Mouse (Mus musculus) kidney, adult 2 months (tissue): ENCODE results near the gene Ccdc148. TPM values are rescaled to one million over a fixed set of nuclear protein-coding genes. Genes with fewer than 3 reads are reported as not detected.

ENCODE experiments used
- DNase-seq: peaks from one replicate; pipeline ENCODE4 v3.0.0; 2021
- H3K27ac ChIP-seq: fragments of 200-500 bp; 2 replicates; pipeline ENCODE4 v1.5.1; 2012; ENCODE audit warnings: low read depth, low read length, control low read depth, inconsistent platforms; ENCODE audit not compliant: insufficient read depth
- H3K27me3 ChIP-seq: fragments of 200-500 bp; replicated peaks from 2 replicates; pipeline ENCODE4 v1.6.1; 2012; ENCODE audit warnings: mild to moderate bottlenecking, moderate library complexity, low read length, inconsistent platforms; ENCODE audit not compliant: control insufficient read depth, insufficient read depth
- H3K36me3 ChIP-seq: fragments of 200-500 bp; 2 replicates; pipeline ENCODE4 v1.6.1; 2012; ENCODE audit warnings: mild to moderate bottlenecking, moderate library complexity, low read length, inconsistent platforms; ENCODE audit not compliant: control insufficient read depth, insufficient read depth
- H3K4me1 ChIP-seq: fragments of 200-500 bp; 2 replicates; pipeline ENCODE4 v1.6.1; 2011; ENCODE audit warnings: low read length; ENCODE audit not compliant: control insufficient read depth, insufficient read depth
- H3K4me3 ChIP-seq: fragments of 200-500 bp; 2 replicates; pipeline ENCODE4 v1.5.1; 2011; ENCODE audit warnings: mild to moderate bottlenecking, low read depth, low read length, control low read depth; ENCODE audit not compliant: insufficient read depth
- CTCF ChIP-seq: fragments of 200-500 bp; conservative IDR thresholded peaks from 2 replicates; pipeline ENCODE4 v1.5.1; 2011; ENCODE audit warnings: low read depth, mild to moderate bottlenecking, control low read depth, low read length, moderate library complexity, mixed read lengths; ENCODE audit not compliant: insufficient read depth, insufficient read length
- POLR2A ChIP-seq: fragments of 200-500 bp; IDR thresholded peaks from one replicate; pipeline ENCODE4 v1.6.1; 2011; ENCODE audit warnings: low read depth, low read length, control low read depth
- WGBS: fragments of 180-500 bp; shearing (Covaris S2); methylation state at CpG from one replicate; pipeline ENCODE4 v1.1.7; 2018; 5-methylcytosine and 5-hydroxymethylcytosine counted together
- polyA plus RNA-seq: library from polyadenylated mRNA; depleted of rRNA; stranded (reverse); fragments of >200 nt; gene quantifications from 2 replicates; pipeline ENCODE4 v1.2.3, GENCODE M21; 2012

Ccdc148 gene
- polyA plus RNA-seq, 1 experiment = 1.0 TPM

DNA sequence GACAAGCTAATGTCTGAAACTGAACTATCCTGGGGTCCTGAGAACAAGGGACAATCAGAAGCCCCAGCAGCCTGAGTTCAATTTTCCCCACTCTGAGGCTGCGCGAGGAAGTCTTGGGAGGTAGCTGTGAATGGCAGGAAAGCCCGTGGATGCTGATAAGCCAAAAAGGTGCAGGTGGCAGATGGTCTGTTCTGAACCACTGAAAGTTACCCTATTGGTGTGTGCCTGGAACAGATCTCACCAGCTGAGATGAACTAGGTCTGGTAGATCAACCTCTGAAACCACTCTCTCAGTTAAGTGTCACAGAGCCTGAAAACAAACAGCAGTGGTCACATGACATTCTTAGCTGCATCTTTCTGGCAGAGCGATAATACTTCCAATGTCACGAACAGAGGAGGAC, 360.9 kb downstream of the Ccdc148 start:
- no peak for DNase-seq
- no peaks in the 10 kb centered on the region for H3K27me3 ChIP-seq
- H3K4me3 ChIP-seq = no peak overlapping the region
- TF ChIP-seq CTCF = no peak
- TF ChIP-seq POLR2A = no peak
- no peaks in the 10 kb centered on the region for H3K4me1 ChIP-seq
- WGBS = 89% methylated on average over 5 of the region's 5 CpGs
- H3K36me3 ChIP-seq = no peaks in the 10 kb centered on the region
- no peak overlapping the region for H3K27ac ChIP-seq

DNA sequence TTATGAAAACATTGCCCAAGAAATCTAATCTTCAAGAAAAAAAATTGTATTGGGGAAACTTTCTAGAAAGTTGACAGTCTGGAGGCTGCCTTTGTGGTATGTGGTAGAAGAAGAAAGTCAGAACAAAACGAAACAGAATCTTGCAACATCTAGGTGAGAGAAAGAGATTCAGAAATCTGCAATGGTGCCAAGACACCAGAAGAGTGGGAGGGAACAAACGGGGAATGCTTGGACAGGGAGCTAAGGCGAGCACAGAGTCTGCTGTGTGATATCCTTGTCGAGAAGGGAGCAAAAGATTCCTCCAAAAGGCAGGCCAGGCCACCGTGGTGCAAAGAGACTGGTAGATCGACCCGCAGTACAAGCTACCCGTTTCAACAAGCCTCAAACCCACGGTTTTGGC, 361.4 kb downstream of the Ccdc148 start:
- no peak for TF ChIP-seq POLR2A
- TF ChIP-seq CTCF = no peak
- no peak for DNase-seq
- WGBS = 87% methylated on average over 9 of the region's 9 CpGs
- no peaks in the 10 kb centered on the region for H3K27me3 ChIP-seq
- no peak overlapping the region for H3K4me3 ChIP-seq
- no peak overlapping the region for H3K27ac ChIP-seq
- H3K4me1 ChIP-seq = no peaks in the 10 kb centered on the region
- H3K36me3 ChIP-seq = no peaks in the 10 kb centered on the region

DNA sequence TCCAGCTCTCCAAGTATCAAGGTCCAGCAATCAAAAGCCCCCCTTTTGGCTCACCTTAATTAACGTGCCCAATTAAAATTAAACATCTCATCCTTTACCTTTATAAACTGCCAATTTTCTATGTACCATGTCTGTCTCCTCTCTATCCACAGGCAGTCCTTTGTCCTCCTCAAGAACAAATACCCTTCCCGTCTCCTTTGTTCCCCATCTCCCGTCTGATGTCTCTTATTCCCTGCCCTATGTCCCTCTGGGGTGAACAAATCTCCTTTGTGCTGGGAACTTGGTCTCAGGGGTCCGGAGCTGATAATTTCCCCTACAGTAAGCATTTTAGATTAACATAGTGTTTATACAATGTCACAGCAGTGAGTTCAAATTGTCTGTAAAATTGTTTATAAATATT, 363.0 kb downstream of the Ccdc148 start:
- Histone ChIP-seq H3K27ac (no peak overlapping the region), H3K4me1 (no peaks in the 10 kb centered on the region), H3K36me3 (no peaks in the 10 kb centered on the region), H3K4me3 (no peak overlapping the region), H3K27me3 (no peaks in the 10 kb centered on the region)
- TF ChIP-seq CTCF (no peak), POLR2A (no peak)
- DNase-seq = no peak
- 87% methylated on average over 4 of the region's 4 CpGs for WGBS

DNA sequence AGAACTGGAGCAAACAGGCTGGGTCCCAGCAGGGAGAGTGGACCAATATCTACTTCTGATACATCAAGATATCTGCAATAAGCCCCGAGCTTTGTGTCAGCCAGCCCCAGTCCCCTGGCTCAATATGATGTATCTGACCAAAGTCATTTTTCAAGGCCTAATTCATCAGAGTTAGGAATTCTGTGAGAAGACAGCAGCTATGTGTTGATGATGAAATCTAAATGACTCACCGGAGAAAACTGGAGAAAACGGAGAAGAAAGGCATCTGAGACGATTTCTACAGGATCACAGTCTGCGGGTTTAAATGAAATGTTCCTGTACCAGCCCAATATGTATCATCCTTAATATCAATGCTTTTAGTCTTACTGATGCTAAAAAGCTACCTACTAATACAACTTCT, 365.1 kb downstream of the Ccdc148 start:
- Histone ChIP-seq H3K4me3 (no peak overlapping the region), H3K27ac (no peak overlapping the region), H3K36me3 (no peaks in the 10 kb centered on the region), H3K4me1 (no peaks in the 10 kb centered on the region), H3K27me3 (no peaks in the 10 kb centered on the region)
- TF ChIP-seq CTCF (no peak), POLR2A (no peak)
- no peak for DNase-seq
- WGBS = 94% methylated on average over 5 of the region's 5 CpGs

DNA sequence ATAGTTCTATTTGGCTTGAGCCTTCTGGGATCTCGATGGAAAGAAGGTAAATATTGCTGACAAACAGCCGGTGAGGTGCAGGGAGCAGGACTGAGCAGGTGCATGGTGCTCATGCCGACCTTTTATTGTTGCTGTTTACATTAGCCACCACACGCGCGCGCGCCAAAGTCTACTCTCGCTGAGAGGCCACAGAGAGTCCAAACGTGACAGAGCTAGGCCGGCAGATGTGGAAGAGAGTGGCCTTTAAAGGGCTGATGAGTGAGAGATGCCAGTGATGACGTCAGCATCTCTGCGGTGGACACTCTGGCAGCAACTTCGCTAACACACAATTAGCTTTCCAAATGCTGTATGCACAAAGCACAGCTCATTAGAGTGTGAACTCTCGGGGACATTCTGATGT, 366.0 kb downstream of the Ccdc148 start:
- no peaks in the 10 kb centered on the region for H3K4me1 ChIP-seq
- no peaks in the 10 kb centered on the region for H3K27me3 ChIP-seq
- no peak for DNase-seq
- H3K36me3 ChIP-seq = no peaks in the 10 kb centered on the region
- no peak overlapping the region for H3K4me3 ChIP-seq
- H3K27ac ChIP-seq = no peak overlapping the region
- WGBS = 85% methylated on average over 15 of the region's 15 CpGs
- no peak for TF ChIP-seq POLR2A
- no peak for TF ChIP-seq CTCF

DNA sequence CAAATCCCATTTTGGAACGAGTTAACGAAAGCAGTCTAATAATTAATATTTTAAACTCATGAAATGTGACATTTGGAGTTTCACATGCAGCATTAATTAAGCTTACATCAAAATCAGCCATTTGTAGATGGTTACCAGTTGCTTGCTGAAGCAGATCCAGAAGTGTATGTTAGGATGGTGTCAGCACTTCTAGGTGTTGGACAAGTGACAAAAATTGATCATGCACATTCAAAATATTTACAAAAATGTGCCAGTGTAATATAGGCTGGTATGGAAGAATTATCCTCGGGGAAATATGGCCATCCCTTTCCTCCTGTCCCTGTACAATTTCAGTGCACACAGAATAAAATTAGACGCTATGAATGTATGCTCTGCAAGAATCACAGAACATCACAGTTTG, 370.1 kb downstream of the Ccdc148 start:
- H3K27ac ChIP-seq = no peak overlapping the region
- DNase-seq = no peak
- WGBS = 85% methylated on average over 4 of the region's 4 CpGs
- no peaks in the 10 kb centered on the region for H3K27me3 ChIP-seq
- H3K4me3 ChIP-seq = no peak overlapping the region
- TF ChIP-seq CTCF = no peak
- no peak for TF ChIP-seq POLR2A
- no peaks in the 10 kb centered on the region for H3K36me3 ChIP-seq
- H3K4me1 ChIP-seq = no peaks in the 10 kb centered on the region

DNA sequence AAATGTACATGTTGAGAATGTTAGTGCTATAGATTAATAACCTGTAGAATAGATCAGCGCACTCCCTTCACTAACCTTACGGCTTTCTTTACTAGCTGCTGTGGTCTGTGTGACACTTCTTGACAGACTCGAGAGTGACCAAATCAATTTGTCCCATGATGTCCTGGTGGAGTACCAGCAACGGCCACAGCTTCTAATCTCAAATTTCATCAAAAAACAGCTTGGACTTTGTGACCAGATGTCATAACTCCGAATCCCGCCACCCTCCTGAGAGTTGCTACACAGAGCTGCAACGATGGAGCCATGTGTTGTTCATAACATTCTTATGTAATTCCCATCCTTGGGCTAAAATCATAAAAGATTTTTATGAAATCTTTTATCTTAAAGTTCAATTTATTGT, 370.5 kb downstream of the Ccdc148 start:
- Histone ChIP-seq H3K27me3 (no peaks in the 10 kb centered on the region), H3K4me3 (no peak overlapping the region), H3K36me3 (no peaks in the 10 kb centered on the region), H3K27ac (no peak overlapping the region), H3K4me1 (no peaks in the 10 kb centered on the region)
- TF ChIP-seq POLR2A (no peak), CTCF (no peak)
- no peak for DNase-seq
- WGBS = 78% methylated on average over 7 of the region's 7 CpGs

DNA sequence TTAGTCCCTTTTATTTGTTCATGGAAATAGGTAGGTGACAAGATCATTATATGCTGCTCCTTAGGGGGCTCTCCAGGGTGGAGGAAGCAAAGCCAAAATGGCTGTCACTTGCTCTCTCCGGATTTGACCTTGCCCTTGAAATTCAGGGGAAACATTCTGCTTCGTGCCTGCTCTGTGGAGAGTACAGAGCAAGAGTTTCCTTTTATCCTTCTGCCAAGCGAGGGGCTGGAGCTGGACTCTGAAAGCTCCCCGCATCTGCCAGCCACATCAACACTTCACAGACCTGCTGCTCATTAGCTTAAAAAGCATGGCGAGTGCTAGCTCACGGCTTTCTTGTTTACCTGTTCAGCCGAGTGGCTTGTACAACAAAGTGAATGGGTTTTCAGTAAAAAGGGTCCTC, 373.1 kb downstream of the Ccdc148 start:
- no peak for DNase-seq
- WGBS = 73% methylated on average over 7 of the region's 7 CpGs
- TF ChIP-seq POLR2A (no peak), CTCF (no peak)
- Histone ChIP-seq H3K36me3 (no peaks in the 10 kb centered on the region), H3K27me3 (no peaks in the 10 kb centered on the region), H3K4me1 (no peaks in the 10 kb centered on the region), H3K27ac (no peak overlapping the region), H3K4me3 (no peak overlapping the region)
